Mouse (Mus musculus) ovary, postnatal 14 days (tissue): ENCODE data around the gene Resf1.
"Not testable (repeated sequence)": the region's sequence is repeated elsewhere in the genome, so short reads cannot be mapped to it uniquely, and the experiment has no call there.

Experiments used
- DNase-seq: peaks from one replicate; pipeline ENCODE4 v3.0.0; 2022; ENCODE audit warnings: low spot score

The Resf1 gene

DNA sequence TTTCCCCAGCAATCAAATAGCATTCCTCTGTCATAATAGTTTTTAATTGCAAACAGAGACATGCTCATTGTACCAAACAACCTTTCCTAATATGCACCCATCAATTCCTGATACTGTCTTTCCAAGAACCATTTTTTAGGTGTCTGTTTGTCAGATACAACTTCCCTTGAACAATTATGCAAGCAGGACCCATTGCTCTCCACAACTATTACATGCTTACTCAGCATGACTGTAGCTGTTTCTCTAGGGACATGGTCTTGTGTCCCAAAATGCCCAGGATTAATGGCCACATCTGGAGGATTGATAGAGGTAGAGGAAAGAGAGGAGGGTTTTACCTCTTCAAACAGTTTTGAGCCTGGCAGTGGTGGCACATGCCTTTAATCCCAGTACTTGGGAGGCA lies 35.2 kb downstream of the Resf1 start:
- DNase-seq, result no peak

DNA sequence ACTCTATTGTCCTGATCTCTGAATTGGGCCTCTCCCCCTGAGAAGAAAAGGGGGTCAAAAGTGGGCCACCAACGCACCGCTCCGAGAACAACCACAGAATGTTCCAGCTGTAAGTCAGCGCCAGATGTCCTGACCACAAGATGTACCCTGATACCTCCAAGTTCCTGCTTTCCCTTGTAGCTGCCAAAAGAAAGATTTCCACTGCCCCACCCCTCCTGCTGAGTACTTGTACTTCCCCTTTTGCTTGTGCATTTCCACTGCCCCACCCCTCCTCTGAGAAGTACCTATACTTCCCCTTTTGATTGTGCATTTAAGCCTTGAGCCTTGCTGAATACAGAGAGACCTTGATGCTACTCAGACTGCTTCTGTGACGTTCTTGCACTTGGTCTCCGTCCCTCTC lies 39.0 kb downstream of the Resf1 start:
- not testable (repeated sequence) for DNase-seq

DNA sequence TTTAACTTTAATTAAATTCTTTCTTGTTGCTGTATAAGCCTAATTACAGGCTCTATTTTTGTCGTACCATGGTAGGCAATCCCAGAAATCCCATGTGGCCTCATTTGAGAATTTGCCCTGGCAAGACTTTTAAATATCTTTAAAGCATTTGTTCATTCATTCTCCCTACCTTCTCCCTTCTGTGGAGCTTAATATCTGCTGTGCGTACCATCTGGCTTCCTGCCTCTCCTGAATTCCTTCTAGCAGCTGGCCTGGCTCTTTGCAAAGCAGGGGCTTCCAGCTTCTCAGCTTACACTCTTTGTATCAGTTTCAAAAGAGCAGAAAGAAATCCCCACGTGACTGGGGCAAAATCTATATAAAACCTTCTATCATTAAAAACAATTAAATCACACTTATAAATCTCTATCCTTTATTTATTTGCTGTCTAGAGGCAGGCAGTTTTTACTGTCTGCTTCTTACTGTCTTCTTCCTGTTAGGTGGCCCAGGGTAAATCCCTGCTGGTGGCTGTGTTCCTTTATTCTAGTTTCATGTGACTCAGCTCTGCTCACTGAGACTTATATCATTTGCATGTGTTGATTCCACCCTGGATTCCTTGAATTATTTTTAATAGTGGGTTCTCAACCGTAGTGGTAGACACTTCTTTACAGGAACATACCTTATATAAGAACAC lies 45.7 kb downstream of the Resf1 start:
- DNase-seq, result no peak

DNA sequence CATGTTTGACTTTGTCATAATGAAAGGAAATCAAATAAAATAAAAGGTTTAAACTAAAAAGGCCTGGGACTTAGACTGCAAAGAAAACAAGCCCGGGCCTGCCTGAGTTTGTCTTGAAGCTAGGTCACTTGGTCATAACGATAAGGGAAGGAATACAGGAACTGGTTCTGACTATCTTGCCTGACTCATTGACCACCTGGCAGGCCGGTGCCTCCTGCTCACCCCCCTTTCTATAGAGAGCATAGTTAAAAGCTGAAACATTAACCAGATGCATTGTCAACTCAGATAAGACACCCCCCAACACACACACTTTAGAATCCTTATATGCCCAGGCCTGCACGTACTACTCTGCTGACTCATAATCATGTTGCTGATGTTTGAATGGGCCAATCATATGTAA lies 46.6 kb downstream of the Resf1 start:
- DNase-seq, result not testable (repeated sequence)

DNA sequence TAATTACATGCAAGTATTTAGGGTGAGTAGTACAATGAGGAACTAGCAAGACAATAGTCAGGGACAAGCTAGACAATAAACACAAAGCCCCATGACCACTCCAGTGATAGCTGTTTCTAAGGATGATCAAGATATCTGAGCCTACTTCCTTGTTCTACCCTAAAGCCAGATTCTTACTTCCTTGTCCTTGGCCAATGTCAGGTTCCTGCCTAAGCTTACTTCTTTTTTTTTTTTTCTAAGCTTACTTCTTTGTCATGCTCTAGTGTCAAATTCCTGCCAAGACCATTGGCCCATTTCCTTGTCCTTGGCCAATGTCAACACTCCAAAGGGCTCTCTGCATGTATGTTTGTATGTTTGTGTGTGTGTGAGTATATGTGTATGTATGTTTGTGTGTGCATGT lies 47.9 kb downstream of the Resf1 start:
- no peak for DNase-seq

DNA sequence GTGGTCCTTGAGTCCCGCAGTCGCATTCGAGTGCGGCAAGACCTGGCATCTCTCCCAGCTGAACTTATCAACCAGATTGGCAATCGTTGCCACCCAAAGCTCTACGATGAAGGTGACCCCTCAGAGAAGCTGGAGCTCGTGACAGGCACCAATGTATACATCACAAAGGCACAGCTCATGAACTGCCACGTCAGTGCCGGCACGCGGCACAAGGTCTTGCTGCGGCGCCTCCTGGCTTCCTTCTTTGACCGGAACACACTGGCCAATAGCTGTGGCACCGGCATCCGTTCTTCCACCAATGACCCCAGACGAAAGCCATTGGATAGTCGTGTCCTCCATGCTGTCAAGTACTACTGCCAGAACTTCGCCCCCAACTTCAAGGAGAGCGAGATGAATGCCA lies 53.3 kb downstream of the Resf1 start:
- not testable (repeated sequence) for DNase-seq

DNA sequence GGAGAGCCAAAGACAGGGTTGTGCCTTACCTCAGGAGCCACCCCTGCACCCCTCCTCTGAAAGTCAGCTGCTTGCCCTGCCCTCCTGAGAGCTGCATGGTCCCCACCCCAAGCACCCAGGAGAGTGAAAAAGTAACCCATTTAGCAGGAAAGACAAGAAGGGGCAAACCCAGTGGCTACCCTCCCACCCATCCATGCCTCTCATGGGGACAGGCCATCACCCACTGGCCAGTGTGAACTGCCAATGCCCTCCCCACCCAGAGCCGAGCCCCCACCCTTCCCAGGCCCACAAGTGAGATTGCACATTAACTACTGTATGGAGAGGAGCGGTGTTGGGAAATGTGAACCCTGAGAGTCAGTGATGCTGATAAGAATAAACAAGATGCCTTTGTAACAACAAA lies 56.8 kb downstream of the Resf1 start:
- DNase-seq, result not testable (repeated sequence)

DNA sequence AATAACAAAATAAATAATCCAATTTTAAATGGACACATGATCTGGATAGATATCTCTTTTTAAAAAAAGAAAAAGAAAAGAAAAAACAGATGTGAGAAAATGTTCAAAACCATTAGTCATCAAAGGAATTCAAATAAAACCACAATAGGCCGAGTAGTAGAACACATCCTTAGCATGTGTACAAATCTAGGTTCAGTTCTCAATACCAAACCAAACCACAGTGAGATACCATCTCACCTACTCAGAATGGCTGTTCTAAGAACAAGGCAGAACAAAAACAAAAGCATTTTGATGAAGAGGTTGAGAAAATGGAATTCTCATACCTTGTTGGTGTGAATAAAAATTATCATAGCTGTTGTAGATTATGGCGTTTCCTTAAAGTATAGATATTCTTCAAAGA lies 57.2 kb downstream of the Resf1 start:
- no peak for DNase-seq

DNA sequence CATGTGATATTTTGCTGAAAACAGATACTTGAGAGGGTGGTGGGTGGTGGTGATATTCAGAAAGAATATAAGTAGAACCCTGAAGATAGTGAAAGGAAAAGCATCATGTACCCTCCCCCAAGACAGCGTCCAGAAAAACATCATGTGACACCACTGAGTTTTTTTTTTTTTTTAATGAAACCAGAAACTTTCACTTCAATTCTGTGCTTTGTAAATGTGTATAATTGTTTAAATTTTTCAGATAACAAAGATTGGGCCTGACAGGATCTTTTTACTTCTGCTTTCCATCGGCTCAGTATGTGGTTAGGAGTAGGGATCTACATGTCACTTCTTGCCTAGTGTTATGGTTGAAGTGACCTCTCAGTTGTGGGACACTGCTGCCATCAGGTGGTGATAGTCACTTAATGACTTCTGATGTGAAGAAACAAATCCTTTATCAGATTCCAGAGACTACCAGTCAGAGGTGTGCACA lies 65.8 kb downstream of the Resf1 start:
- peak; percentile 44 for DNase-seq

DNA sequence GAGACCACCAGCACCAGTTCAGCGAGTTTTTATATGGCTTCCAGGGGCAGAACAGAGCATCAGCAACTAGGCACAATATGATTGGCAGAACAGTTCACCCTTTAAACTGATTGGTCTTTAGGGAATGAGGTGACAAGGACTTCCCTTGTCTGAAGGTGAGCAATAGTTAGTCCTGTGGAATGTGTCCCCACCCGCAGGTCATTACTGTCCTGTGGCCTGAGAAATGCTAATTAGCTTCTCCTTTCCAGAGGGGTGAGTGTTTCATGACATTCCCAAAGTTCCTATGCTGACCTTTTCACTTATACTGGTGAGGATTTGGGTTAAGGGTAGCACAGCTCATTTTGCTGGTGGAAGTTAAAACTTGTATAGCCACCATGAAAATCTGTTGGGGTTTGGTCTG lies 74.3 kb downstream of the Resf1 start:
- DNase-seq, result no peak
